Mouse (Mus musculus): Measurements from ENCODE around the gene Rgs12. TPM values are rescaled to one million over a fixed set of nuclear protein-coding genes. Genes with fewer than 3 reads are reported as not detected.

The Rgs12 gene
- polyA plus RNA-seq, 1 experiment = 50.6 TPM

DNA sequence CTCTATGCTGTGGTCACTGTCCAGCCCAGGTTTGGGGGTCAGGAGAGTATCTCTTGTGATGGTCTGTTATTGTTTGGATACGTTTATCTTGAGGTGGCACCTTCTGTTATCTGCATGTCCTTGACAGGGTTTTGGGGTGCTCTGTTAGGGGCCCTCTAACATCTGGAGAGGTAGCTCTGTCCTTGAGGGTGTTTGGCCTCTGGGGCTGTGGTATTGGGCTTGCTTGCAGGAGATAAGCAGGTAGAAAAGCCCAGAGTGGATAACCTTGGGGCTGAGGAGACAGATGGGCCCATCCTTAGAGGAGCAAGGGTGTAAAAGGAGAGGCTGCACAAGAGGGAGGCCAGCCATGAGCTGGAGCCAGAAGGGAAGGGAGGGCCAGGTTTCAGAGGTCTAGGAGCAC is 10.8 kb downstream of the Rgs12 start:
- no peak for TF ChIP-seq CTCF (IDR thresholded peaks at IDR 0.05; ENCODE audit: control insufficient read depth, insufficient read depth, insufficient read length)
- Histone ChIP-seq H3K4me3 (ENCODE audit: insufficient read depth, poor library complexity, severe bottlenecking) (no peak overlapping the region), H3K36me3 (ENCODE audit: control insufficient read depth, insufficient read depth) (peaks cover 1% of the 10 kb centered on the region), H3K79me2 (ENCODE audit: control insufficient read depth, insufficient read depth) (peaks cover 15% of the 10 kb centered on the region), H3K27me3 (ENCODE audit: control insufficient read depth, insufficient read depth, insufficient read length) (no peaks in the 10 kb centered on the region), H3K79me3 (ENCODE audit: low read depth) (peaks cover 2% of the 10 kb centered on the region), H3ac (ENCODE audit: control insufficient read depth, insufficient read length, low read depth) (no peak overlapping the region)

DNA sequence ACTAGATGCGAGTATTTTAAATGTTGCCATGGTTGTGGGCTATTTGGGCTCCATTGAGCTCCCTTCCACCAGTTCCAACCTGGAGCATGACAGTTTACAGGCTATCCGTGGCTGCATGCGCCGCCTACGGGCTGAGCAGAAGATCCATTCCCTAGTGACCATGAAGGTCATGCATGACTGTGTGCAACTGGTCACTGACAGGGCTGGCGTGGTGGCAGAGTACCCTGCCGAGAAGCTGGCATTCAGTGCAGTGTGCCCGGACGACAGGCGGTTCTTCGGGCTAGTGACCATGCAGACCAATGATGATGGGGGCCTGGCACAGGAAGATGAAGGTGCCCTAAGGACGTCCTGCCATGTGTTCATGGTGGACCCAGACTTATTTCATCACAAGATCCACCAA is 16.3 kb downstream of the Rgs12 start:
- no peak overlapping the region for H3K4me3 ChIP-seq (ENCODE audit: insufficient read depth, poor library complexity, severe bottlenecking)
- peaks cover 8% of the 10 kb centered on the region for H3K36me3 ChIP-seq (ENCODE audit: control insufficient read depth, insufficient read depth)
- no peaks in the 10 kb centered on the region for H3K27me3 ChIP-seq (ENCODE audit: control insufficient read depth, insufficient read depth, insufficient read length)
- H3ac ChIP-seq (ENCODE audit: control insufficient read depth, insufficient read length, low read depth) = no peak overlapping the region
- no peaks in the 10 kb centered on the region for H3K79me2 ChIP-seq (ENCODE audit: control insufficient read depth, insufficient read depth)
- no peaks in the 10 kb centered on the region for H3K79me3 ChIP-seq (ENCODE audit: low read depth)
- TF ChIP-seq CTCF (IDR thresholded peaks at IDR 0.05; ENCODE audit: control insufficient read depth, insufficient read depth, insufficient read length) = no peak
- no peak for TF ChIP-seq CEBPB (IDR thresholded peaks at IDR 0.05; ENCODE audit: low read depth)
- no peak for TF ChIP-seq FOSL1 (IDR thresholded peaks at IDR 0.05; ENCODE audit: insufficient read depth, low read length, poor library complexity, severe bottlenecking)
- TF ChIP-seq MYOG (IDR thresholded peaks at IDR 0.05; ENCODE audit: control insufficient read depth, extremely low read depth, insufficient read length) = no peak
- TF ChIP-seq MAX (IDR thresholded peaks at IDR 0.05) = no peak
- TF ChIP-seq USF1 (IDR thresholded peaks at IDR 0.05; ENCODE audit: low read depth) = no peak
- no peak for TF ChIP-seq MYOD1 (IDR thresholded peaks at IDR 0.05; ENCODE audit: control insufficient read depth, insufficient read length, low read depth)

DNA sequence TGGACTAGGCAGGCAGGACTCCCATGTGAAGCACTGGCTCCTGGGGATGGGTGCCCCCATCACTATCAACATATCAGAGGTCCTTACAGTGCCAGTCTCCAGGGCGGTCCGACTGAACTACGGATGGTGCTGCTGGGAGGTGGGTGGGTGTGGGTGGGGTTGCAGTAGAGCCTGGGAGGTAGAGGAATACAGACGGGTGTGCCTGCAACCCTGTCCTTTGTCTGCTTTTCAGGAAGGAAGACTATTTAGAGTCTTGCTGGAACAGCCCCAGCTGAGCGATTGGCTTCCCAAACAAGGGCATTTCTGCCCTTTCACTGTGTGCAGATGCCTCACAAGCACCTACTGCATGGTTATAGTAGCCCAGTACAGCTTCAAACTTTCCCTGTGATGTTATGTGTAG is 19.1 kb downstream of the Rgs12 start:
- Histone ChIP-seq H3K79me3 (ENCODE audit: low read depth) (no peaks in the 10 kb centered on the region), H3K36me3 (ENCODE audit: control insufficient read depth, insufficient read depth) (peaks cover 8% of the 10 kb centered on the region), H3K79me2 (ENCODE audit: control insufficient read depth, insufficient read depth) (no peaks in the 10 kb centered on the region), H3K4me3 (ENCODE audit: insufficient read depth, poor library complexity, severe bottlenecking) (no peak overlapping the region), H3K27me3 (ENCODE audit: control insufficient read depth, insufficient read depth, insufficient read length) (no peaks in the 10 kb centered on the region), H3ac (ENCODE audit: control insufficient read depth, insufficient read length, low read depth) (no peak overlapping the region)
- TF ChIP-seq CTCF (IDR thresholded peaks at IDR 0.05; ENCODE audit: control insufficient read depth, insufficient read depth, insufficient read length) = no peak
- TF ChIP-seq MYOD1 (IDR thresholded peaks at IDR 0.05; ENCODE audit: control insufficient read depth, insufficient read length, low read depth) = no peak
- TF ChIP-seq CEBPB (IDR thresholded peaks at IDR 0.05; ENCODE audit: low read depth) = no peak

DNA sequence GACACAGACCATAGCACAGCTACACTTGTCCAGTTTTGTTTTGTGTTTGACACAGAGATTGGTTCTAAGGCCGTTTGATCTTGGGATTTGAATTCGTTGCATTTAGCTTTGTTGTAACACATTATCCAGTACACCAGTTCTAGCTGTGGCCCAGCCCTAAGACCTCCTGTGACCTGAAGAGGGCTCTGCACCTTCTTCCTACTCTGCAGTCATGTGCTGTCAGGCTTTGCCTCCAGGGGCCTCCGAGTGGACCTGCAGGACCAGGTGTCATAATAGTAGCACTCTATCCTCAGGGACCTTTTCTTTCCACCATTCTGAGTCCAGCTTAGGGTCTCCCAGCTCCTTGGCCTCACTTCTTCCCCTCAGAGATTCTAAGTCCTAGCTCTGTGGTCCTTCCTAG is 23.2 kb downstream of the Rgs12 start:
- Histone ChIP-seq H3K36me3 (ENCODE audit: control insufficient read depth, insufficient read depth) (peaks cover 6% of the 10 kb centered on the region), H3K79me2 (ENCODE audit: control insufficient read depth, insufficient read depth) (no peaks in the 10 kb centered on the region)

DNA sequence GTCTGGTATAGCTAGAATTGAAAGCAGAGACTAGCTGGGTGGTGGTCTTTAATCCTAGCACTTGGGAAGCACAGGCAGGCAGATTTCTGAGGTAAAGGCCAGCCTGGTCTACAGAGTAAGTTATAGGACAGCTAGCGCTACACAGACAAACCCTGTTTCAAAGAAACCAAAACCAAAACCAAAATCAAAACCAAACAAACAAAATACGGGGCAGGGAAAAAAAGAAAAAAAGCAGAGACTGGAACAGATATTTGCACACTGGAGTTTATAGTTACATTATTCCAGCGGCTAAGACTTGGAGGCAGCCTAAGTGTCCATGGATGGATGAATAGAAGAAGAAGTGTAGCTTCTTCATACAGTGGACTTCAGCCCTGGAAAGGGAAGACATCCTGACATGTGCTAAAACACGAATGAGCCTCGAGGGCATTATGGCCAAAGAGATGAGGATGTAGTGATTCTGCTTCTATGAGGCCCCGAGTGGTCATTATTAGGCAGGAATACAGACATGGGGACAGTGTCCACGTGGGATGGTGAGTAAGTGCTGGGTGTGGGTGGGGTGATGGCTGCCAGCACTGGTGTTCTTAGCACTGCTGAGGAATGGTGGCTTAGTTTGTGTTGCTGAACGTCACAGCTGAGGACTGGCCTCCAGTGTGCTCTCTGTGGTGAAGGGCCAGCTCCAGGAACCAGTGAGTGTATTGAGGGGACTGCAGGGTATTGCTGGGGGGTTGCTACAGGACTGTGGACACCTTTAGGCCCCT is 24.5 kb downstream of the Rgs12 start:
- TF ChIP-seq MYOG (IDR thresholded peaks at IDR 0.05; ENCODE audit: control insufficient read depth, extremely low read depth, insufficient read length) (no peak), MYOD1 (IDR thresholded peaks at IDR 0.05; ENCODE audit: control insufficient read depth, insufficient read length, low read depth) (no peak)
- no peaks in the 10 kb centered on the region for H3K79me2 ChIP-seq (ENCODE audit: control insufficient read depth, insufficient read depth)
- no peaks in the 10 kb centered on the region for H3K79me3 ChIP-seq (ENCODE audit: low read depth)
- H3K36me3 ChIP-seq (ENCODE audit: control insufficient read depth, insufficient read depth) = peaks cover 6% of the 10 kb centered on the region
- H3K4me3 ChIP-seq (ENCODE audit: insufficient read depth, poor library complexity, severe bottlenecking) = no peak overlapping the region
- no peaks in the 10 kb centered on the region for H3K27me3 ChIP-seq (ENCODE audit: control insufficient read depth, insufficient read depth, insufficient read length)
- H3ac ChIP-seq (ENCODE audit: control insufficient read depth, insufficient read length, low read depth) = no peak overlapping the region

More for the DNA sequence above, 23.2 kb downstream of the Rgs12 start:
- Histone ChIP-seq H3K79me3 (ENCODE audit: low read depth) (no peaks in the 10 kb centered on the region), H3K27me3 (ENCODE audit: control insufficient read depth, insufficient read depth, insufficient read length) (no peaks in the 10 kb centered on the region), H3ac (ENCODE audit: control insufficient read depth, insufficient read length, low read depth) (no peak overlapping the region), H3K4me3 (ENCODE audit: insufficient read depth, poor library complexity, severe bottlenecking) (no peak overlapping the region)
- TF ChIP-seq MAX (IDR thresholded peaks at IDR 0.05) (no peak), FOSL1 (IDR thresholded peaks at IDR 0.05; ENCODE audit: insufficient read depth, low read length, poor library complexity, severe bottlenecking) (no peak), MYOG (IDR thresholded peaks at IDR 0.05; ENCODE audit: control insufficient read depth, extremely low read depth, insufficient read length) (no peak), CEBPB (IDR thresholded peaks at IDR 0.05; ENCODE audit: low read depth) (no peak), USF1 (IDR thresholded peaks at IDR 0.05; ENCODE audit: low read depth) (no peak), MYOD1 (IDR thresholded peaks at IDR 0.05; ENCODE audit: control insufficient read depth, insufficient read length, low read depth) (no peak), CTCF (IDR thresholded peaks at IDR 0.05; ENCODE audit: control insufficient read depth, insufficient read depth, insufficient read length) (no peak)

DNA sequence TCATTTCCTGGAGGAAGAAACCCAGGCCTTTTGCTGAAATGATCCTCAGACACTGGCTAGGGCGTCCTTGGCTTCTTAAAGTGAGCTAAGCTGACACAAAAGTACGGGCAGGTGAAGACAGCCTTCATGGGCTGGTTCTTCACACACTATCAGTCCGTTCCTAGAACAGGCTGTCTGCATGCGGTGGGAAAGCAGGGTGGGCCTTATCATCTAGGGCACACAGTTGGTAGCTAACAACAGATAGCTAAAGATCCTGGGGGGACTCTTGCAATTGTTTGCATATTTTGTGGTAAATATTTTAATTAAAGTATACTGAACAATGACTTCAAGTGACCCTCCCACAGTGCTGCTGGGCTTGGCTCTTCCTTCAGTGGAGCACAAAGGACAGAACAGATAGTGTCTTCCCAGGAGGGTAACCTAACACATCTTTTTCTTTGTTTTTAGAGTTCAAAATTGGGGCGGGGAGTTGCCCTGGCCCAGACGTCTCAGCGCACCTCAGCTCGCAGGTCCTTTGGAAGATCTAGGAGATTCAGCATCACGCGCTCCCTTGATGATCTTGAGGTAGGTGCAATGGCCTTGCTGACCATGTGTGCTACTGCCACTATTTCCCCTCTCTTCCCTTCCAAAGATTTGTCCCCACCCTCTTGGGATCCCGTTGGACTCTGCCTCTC is 25.7 kb downstream of the Rgs12 start:
- no peak for TF ChIP-seq CEBPB (IDR thresholded peaks at IDR 0.05; ENCODE audit: low read depth)
- no peak for TF ChIP-seq FOSL1 (IDR thresholded peaks at IDR 0.05; ENCODE audit: insufficient read depth, low read length, poor library complexity, severe bottlenecking)
- TF ChIP-seq USF1 (IDR thresholded peaks at IDR 0.05; ENCODE audit: low read depth) = no peak
- TF ChIP-seq CTCF (IDR thresholded peaks at IDR 0.05; ENCODE audit: control insufficient read depth, insufficient read depth, insufficient read length) = no peak
- no peak for TF ChIP-seq MAX (IDR thresholded peaks at IDR 0.05)
- TF ChIP-seq MYOD1 (IDR thresholded peaks at IDR 0.05; ENCODE audit: control insufficient read depth, insufficient read length, low read depth) = no peak
- no peak for TF ChIP-seq MYOG (IDR thresholded peaks at IDR 0.05; ENCODE audit: control insufficient read depth, extremely low read depth, insufficient read length)
- H3K36me3 ChIP-seq (ENCODE audit: control insufficient read depth, insufficient read depth) = peaks cover 6% of the 10 kb centered on the region
- no peaks in the 10 kb centered on the region for H3K79me2 ChIP-seq (ENCODE audit: control insufficient read depth, insufficient read depth)
- H3ac ChIP-seq (ENCODE audit: control insufficient read depth, insufficient read length, low read depth) = no peak overlapping the region
- no peaks in the 10 kb centered on the region for H3K27me3 ChIP-seq (ENCODE audit: control insufficient read depth, insufficient read depth, insufficient read length)
- no peak overlapping the region for H3K4me3 ChIP-seq (ENCODE audit: insufficient read depth, poor library complexity, severe bottlenecking)
- no peaks in the 10 kb centered on the region for H3K79me3 ChIP-seq (ENCODE audit: low read depth)
